Mouse (Mus musculus): Measurements from ENCODE around the gene Sh3bp5. TPM values are rescaled to one million over a fixed set of nuclear protein-coding genes. Genes with fewer than 3 reads are reported as not detected.

Gene Sh3bp5
- total and polyA plus RNA-seq, 3 experiments = 0.22 to 0.33 TPM; not detected in 1

GRCm38 (mm10) chr14:31403556-31403955, 32.3 kb downstream of the Sh3bp5 start:
- H3K36me3 ChIP-seq (replicated peaks) = no peaks in the 10 kb centered on the region
- peaks cover 24% of the 10 kb centered on the region for H3K27me3 ChIP-seq (ENCODE audit: insufficient read depth, low read length)
- no peaks in the 10 kb centered on the region for H3K9me3 ChIP-seq (replicated peaks)
- DNase-seq (ENCODE audit: low spot score) = no peak
- peak overlapping the region; percentile 50; the same call in 1 of the 2 replicates for H3K4me3 ChIP-seq (ENCODE audit: low read depth, low read length)
- peaks cover 72% of the 10 kb centered on the region for H3K4me1 ChIP-seq (ENCODE audit: insufficient read depth, low read depth, low read length)
- TF ChIP-seq POLR2AphosphoS5 (IDR thresholded peaks at IDR 0.05; ENCODE audit: insufficient replicate concordance, low read depth, low read length) = no peak
- TF ChIP-seq TAL1 (conservative IDR thresholded peaks at IDR 0.05; ENCODE audit: low read depth, low read length) = no peak
- TF ChIP-seq GATA1 (IDR thresholded peaks at IDR 0.05; ENCODE audit: borderline replicate concordance, low read length) = no peak
- no peak for TF ChIP-seq CTCF (IDR thresholded peaks at IDR 0.05; ENCODE audit: low read depth, low read length)
- no peak for TF ChIP-seq GATA2 (IDR thresholded peaks at IDR 0.05; ENCODE audit: borderline replicate concordance, low read depth, low read length)
- no peak for ATAC-seq (ENCODE audit: extremely low read depth, insufficient number of reproducible peaks, low FRiP score, poor library complexity, severe bottlenecking)

DNA sequence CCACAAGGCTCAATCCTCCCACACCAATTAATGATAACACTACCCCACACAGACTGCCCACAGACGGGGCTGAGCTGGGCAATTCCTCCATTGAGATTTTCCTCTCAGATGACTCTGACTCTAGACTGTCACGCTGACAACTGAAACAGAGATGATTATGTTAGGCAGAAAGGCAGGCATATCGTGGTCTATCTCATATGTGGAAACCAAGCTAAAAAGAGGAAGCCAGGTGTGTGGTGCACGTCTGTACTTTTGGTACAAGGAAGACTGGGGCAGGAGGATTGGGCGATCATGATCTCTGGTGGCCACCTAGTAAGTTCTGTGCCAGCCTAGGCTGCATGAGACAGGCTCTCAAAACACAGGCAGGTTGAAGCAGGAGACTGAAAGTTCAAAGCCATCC, 33.2 kb downstream of the Sh3bp5 start:
- peaks cover 66% of the 10 kb centered on the region for H3K4me1 ChIP-seq (ENCODE audit: insufficient read depth, low read depth, low read length)
- ATAC-seq (ENCODE audit: extremely low read depth, insufficient number of reproducible peaks, low FRiP score, poor library complexity, severe bottlenecking) = no peak
- TF ChIP-seq CTCF (IDR thresholded peaks at IDR 0.05; ENCODE audit: low read depth, low read length) (no peak), POLR2AphosphoS5 (IDR thresholded peaks at IDR 0.05; ENCODE audit: insufficient replicate concordance, low read depth, low read length) (no peak), GATA1 (IDR thresholded peaks at IDR 0.05; ENCODE audit: borderline replicate concordance, low read length) (no peak)
- H3K27me3 ChIP-seq (ENCODE audit: insufficient read depth, low read length) = peaks cover 21% of the 10 kb centered on the region
- H3K4me3 ChIP-seq (ENCODE audit: low read depth, low read length) = no peak overlapping the region
- H3K36me3 ChIP-seq (replicated peaks) = no peaks in the 10 kb centered on the region
- no peaks in the 10 kb centered on the region for H3K9me3 ChIP-seq (replicated peaks)
- no peak for DNase-seq (ENCODE audit: low spot score)

GRCm38 (mm10) chr14:31401918-31402427, 33.9 kb downstream of the Sh3bp5 start:
- Histone ChIP-seq H3K9me3 (replicated peaks) (no peaks in the 10 kb centered on the region), H3K4me1 (ENCODE audit: insufficient read depth, low read depth, low read length) (peaks cover 64% of the 10 kb centered on the region), H3K27me3 (ENCODE audit: insufficient read depth, low read length) (peaks cover 18% of the 10 kb centered on the region), H3K4me3 (ENCODE audit: low read depth, low read length) (no peak overlapping the region), H3K36me3 (replicated peaks) (no peaks in the 10 kb centered on the region)
- DNase-seq (ENCODE audit: low spot score) (no peak), ATAC-seq (ENCODE audit: extremely low read depth, insufficient number of reproducible peaks, low FRiP score, poor library complexity, severe bottlenecking) (no peak)
- TF ChIP-seq GATA1 (IDR thresholded peaks at IDR 0.05; ENCODE audit: borderline replicate concordance, low read length) (no peak), TAL1 (conservative IDR thresholded peaks at IDR 0.05; ENCODE audit: low read depth, low read length) (no peak), GATA2 (IDR thresholded peaks at IDR 0.05; ENCODE audit: borderline replicate concordance, low read depth, low read length) (no peak), POLR2AphosphoS5 (IDR thresholded peaks at IDR 0.05; ENCODE audit: insufficient replicate concordance, low read depth, low read length) (no peak), CTCF (IDR thresholded peaks at IDR 0.05; ENCODE audit: low read depth, low read length) (no peak)

DNA sequence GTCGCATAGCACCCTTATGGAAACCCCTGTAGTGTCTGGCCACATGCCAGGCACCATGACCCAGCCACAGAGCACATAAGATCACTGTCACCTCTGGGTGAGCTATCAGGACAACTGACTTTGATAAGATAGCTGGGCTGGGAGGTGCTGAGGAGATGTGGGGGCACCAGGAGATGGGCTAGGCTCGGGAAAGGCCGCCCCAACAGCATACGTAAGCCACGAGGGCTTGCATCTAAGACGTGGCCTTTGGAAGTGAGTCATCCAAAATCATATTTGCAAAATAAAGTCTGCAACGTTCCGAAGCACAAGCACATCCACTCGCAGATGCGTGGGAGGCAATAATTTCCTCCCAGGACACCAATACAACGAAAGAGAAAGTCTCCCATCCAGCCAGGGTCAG, 35.0 kb downstream of the Sh3bp5 start:
- no peak for ATAC-seq (ENCODE audit: extremely low read depth, insufficient number of reproducible peaks, low FRiP score, poor library complexity, severe bottlenecking)
- H3K27me3 ChIP-seq (ENCODE audit: insufficient read depth, low read length) = peaks cover 11% of the 10 kb centered on the region
- H3K4me3 ChIP-seq (ENCODE audit: low read depth, low read length) = no peak overlapping the region
- H3K36me3 ChIP-seq (replicated peaks) = no peaks in the 10 kb centered on the region
- no peak for DNase-seq (ENCODE audit: low spot score)
- TF ChIP-seq CTCF (IDR thresholded peaks at IDR 0.05; ENCODE audit: low read depth, low read length) = no peak
- TF ChIP-seq GATA1 (IDR thresholded peaks at IDR 0.05; ENCODE audit: borderline replicate concordance, low read length) = no peak
- no peak for TF ChIP-seq TAL1 (conservative IDR thresholded peaks at IDR 0.05; ENCODE audit: low read depth, low read length)
- H3K4me1 ChIP-seq (ENCODE audit: insufficient read depth, low read depth, low read length) = peaks cover 58% of the 10 kb centered on the region
- no peaks in the 10 kb centered on the region for H3K9me3 ChIP-seq (replicated peaks)

GRCm38 (mm10) chr14:31400246-31400645, 35.6 kb downstream of the Sh3bp5 start:
- no peaks in the 10 kb centered on the region for H3K36me3 ChIP-seq (replicated peaks)
- H3K27me3 ChIP-seq (ENCODE audit: insufficient read depth, low read length) = peaks cover 11% of the 10 kb centered on the region
- no peak overlapping the region for H3K4me3 ChIP-seq (ENCODE audit: low read depth, low read length)
- peaks cover 53% of the 10 kb centered on the region for H3K4me1 ChIP-seq (ENCODE audit: insufficient read depth, low read depth, low read length)
- DNase-seq (ENCODE audit: low spot score) (no peak), ATAC-seq (ENCODE audit: extremely low read depth, insufficient number of reproducible peaks, low FRiP score, poor library complexity, severe bottlenecking) (no peak)
- no peak for TF ChIP-seq GATA1 (IDR thresholded peaks at IDR 0.05; ENCODE audit: borderline replicate concordance, low read length)
- no peak for TF ChIP-seq CTCF (IDR thresholded peaks at IDR 0.05; ENCODE audit: low read depth, low read length)
- no peak for TF ChIP-seq TAL1 (conservative IDR thresholded peaks at IDR 0.05; ENCODE audit: low read depth, low read length)
- TF ChIP-seq GATA2 (IDR thresholded peaks at IDR 0.05; ENCODE audit: borderline replicate concordance, low read depth, low read length) = no peak
- TF ChIP-seq POLR2AphosphoS5 (IDR thresholded peaks at IDR 0.05; ENCODE audit: insufficient replicate concordance, low read depth, low read length) = no peak
- H3K9me3 ChIP-seq (replicated peaks) = 0 out of 2 replicates have a peak, but pooled peaks cover 2% of the 10 kb centered on the region

GRCm38 (mm10) chr14:31399271-31399670, 36.6 kb downstream of the Sh3bp5 start:
- no peak for ATAC-seq (ENCODE audit: extremely low read depth, insufficient number of reproducible peaks, low FRiP score, poor library complexity, severe bottlenecking)
- TF ChIP-seq TAL1 (conservative IDR thresholded peaks at IDR 0.05; ENCODE audit: low read depth, low read length) = no peak
- TF ChIP-seq GATA1 (IDR thresholded peaks at IDR 0.05; ENCODE audit: borderline replicate concordance, low read length) = no peak
- TF ChIP-seq GATA2 (IDR thresholded peaks at IDR 0.05; ENCODE audit: borderline replicate concordance, low read depth, low read length) = no peak
- TF ChIP-seq CTCF (IDR thresholded peaks at IDR 0.05; ENCODE audit: low read depth, low read length) = no peak
- TF ChIP-seq POLR2AphosphoS5 (IDR thresholded peaks at IDR 0.05; ENCODE audit: insufficient replicate concordance, low read depth, low read length) = no peak
- DNase-seq (ENCODE audit: low spot score) = no peak
- H3K4me1 ChIP-seq (ENCODE audit: insufficient read depth, low read depth, low read length) = peaks cover 43% of the 10 kb centered on the region
- H3K4me3 ChIP-seq (ENCODE audit: low read depth, low read length) = no peak overlapping the region
- H3K9me3 ChIP-seq (replicated peaks) = 0 out of 2 replicates have a peak, but pooled peaks cover 5% of the 10 kb centered on the region
- H3K27me3 ChIP-seq (ENCODE audit: insufficient read depth, low read length) = peaks cover 12% of the 10 kb centered on the region
- H3K36me3 ChIP-seq (replicated peaks) = no peaks in the 10 kb centered on the region

All from G1E (cell line).